Mouse (Mus musculus) liver, embryonic 16.5 days (tissue): Measurements from ENCODE around the gene Inpp4b. TPM values are rescaled to one million over a fixed set of nuclear protein-coding genes. Genes with fewer than 3 reads are reported as not detected.

Experiments
- ATAC-seq: fragments of 200-750 bp; cut with Nextera tagmentation; 2 replicates; pipeline ENCODE4 v1.8.0; 2017; ENCODE audit warnings: low read depth, mild to moderate bottlenecking, moderate number of reproducible peaks, moderate library complexity
- H3K27ac ChIP-seq: fragments of 300-500 bp; sonication (generic); 2 replicates; pipeline ENCODE4 v1.5.1; 2014; ENCODE audit warnings: mild to moderate bottlenecking, low read length
- H3K27me3 ChIP-seq: fragments of 300-500 bp; sonication (generic); 2 replicates; pipeline ENCODE4 v1.6.1; 2014; ENCODE audit warnings: low read depth, low read length, mixed read lengths; ENCODE audit not compliant: control insufficient read depth, insufficient read depth
- H3K36me3 ChIP-seq: fragments of 300-500 bp; sonication (generic); 2 replicates; pipeline ENCODE4 v1.6.1; 2014; ENCODE audit warnings: mild to moderate bottlenecking; ENCODE audit not compliant: control insufficient read depth, insufficient read depth
- H3K4me1 ChIP-seq: fragments of 300-500 bp; sonication (generic); 2 replicates; pipeline ENCODE4 v1.6.1; 2014; ENCODE audit warnings: low read depth, low read length, mixed read lengths; ENCODE audit not compliant: control insufficient read depth
- H3K4me2 ChIP-seq: fragments of 300-500 bp; sonication (generic); 2 replicates; pipeline ENCODE4 v1.6.1; 2014; ENCODE audit warnings: low read depth, low read length, mixed read lengths
- H3K4me3 ChIP-seq: fragments of 300-500 bp; sonication (generic); 2 replicates; pipeline ENCODE4 v1.5.1; 2014; ENCODE audit warnings: low read depth, mild to moderate bottlenecking, low read length
- H3K9ac ChIP-seq: fragments of 300-500 bp; sonication (generic); 2 replicates; pipeline ENCODE4 v1.6.1; 2014; ENCODE audit warnings: low read depth, low read length
- H3K9me3 ChIP-seq: fragments of 300-500 bp; sonication (generic); replicated peaks from 2 replicates; pipeline ENCODE4 v1.6.1; 2016; ENCODE audit warnings: low read length; ENCODE audit not compliant: control insufficient read depth
- WGBS: fragments of 180-500 bp; shearing (Covaris S2); extraction: QIAGEN DNeasy Blood & Tissue Kit; methylation state at CpG from one replicate; pipeline ENCODE4 v1.1.7; 2014; ENCODE audit not compliant: insufficient replicate concordance; 5-methylcytosine and 5-hydroxymethylcytosine counted together
- polyA plus RNA-seq: library from polyadenylated mRNA; unstranded; fragments of >200 nt; fragmentation: Nextera tagmentation; extraction: Ambion mirVana; gene quantifications from 2 replicates; pipeline ENCODE4 v1.2.1, GENCODE M21; 2015

The Inpp4b gene
- polyA plus RNA-seq, 1 experiment from 2014 or later, result 1.5 TPM

GRCm38 (mm10) chr8:81824975-81825374 lies 482.6 kb downstream of the Inpp4b start:
- Histone ChIP-seq H3K9me3 (no peaks in the 10 kb centered on the region), H3K4me2 (no peak overlapping the region), H3K36me3 (no peaks in the 10 kb centered on the region), H3K4me1 (no peaks in the 10 kb centered on the region), H3K27ac (no peak overlapping the region), H3K27me3 (no peaks in the 10 kb centered on the region), H3K9ac (no peak overlapping the region), H3K4me3 (no peak overlapping the region)
- ATAC-seq, result no peak
- WGBS, result 49% methylated on average over 2 of the region's 2 CpGs

DNA sequence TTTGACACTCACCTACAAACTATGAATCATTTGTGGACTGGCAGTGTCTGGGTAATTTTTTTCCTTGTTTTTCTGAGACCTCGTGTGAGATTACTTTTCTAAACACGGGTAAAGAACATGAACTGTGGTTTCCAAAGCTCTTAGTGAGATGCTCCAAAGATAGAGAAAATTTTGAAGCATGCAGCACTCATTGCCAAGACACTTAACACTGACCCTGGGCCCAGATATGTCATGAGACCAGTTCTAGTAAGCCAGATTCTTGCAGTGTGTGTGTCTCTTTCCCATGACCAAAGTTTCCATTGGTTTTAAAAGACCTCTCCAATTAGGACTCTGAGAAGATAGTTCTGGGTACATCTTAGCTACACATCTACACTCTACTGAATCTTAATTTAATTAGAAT lies 484.1 kb downstream of the Inpp4b start:
- no peak overlapping the region for H3K4me2 ChIP-seq
- no peak overlapping the region for H3K27ac ChIP-seq
- H3K4me1 ChIP-seq, result no peaks in the 10 kb centered on the region
- H3K4me3 ChIP-seq, result no peak overlapping the region
- H3K9ac ChIP-seq, result no peak overlapping the region
- WGBS, result 45% methylated on average over 2 of the region's 2 CpGs
- H3K36me3 ChIP-seq, result no peaks in the 10 kb centered on the region
- H3K9me3 ChIP-seq, result no peaks in the 10 kb centered on the region
- no peaks in the 10 kb centered on the region for H3K27me3 ChIP-seq
- ATAC-seq, result no peak

- no peak for ATAC-seq
- no peaks in the 10 kb centered on the region for H3K9me3 ChIP-seq
- H3K9ac ChIP-seq, result no peak overlapping the region
- H3K4me2 ChIP-seq, result no peak overlapping the region
- no peak overlapping the region for H3K27ac ChIP-seq
- H3K36me3 ChIP-seq, result no peaks in the 10 kb centered on the region
- WGBS, result 56% methylated on average over 2 of the region's 2 CpGs
- no peaks in the 10 kb centered on the region for H3K4me1 ChIP-seq
- H3K4me3 ChIP-seq, result no peak overlapping the region
- H3K27me3 ChIP-seq, result no peaks in the 10 kb centered on the region
Measured at GRCm38 (mm10) chr8:81827306-81827913, 485.1 kb downstream of the Inpp4b start.

GRCm38 (mm10) chr8:81831430-81831829 lies 489.1 kb downstream of the Inpp4b start:
- Histone ChIP-seq H3K9me3 (no peaks in the 10 kb centered on the region), H3K36me3 (no peaks in the 10 kb centered on the region), H3K27me3 (no peaks in the 10 kb centered on the region), H3K27ac (no peak overlapping the region), H3K4me3 (no peak overlapping the region), H3K4me1 (no peaks in the 10 kb centered on the region), H3K4me2 (no peak overlapping the region), H3K9ac (no peak overlapping the region)
- no peak for ATAC-seq

GRCm38 (mm10) chr8:81833852-81834251 lies 491.5 kb downstream of the Inpp4b start:
- Histone ChIP-seq H3K9ac (no peak overlapping the region), H3K4me2 (no peak overlapping the region), H3K27ac (no peak overlapping the region), H3K4me3 (no peak overlapping the region), H3K9me3 (no peaks in the 10 kb centered on the region), H3K36me3 (no peaks in the 10 kb centered on the region), H3K4me1 (no peaks in the 10 kb centered on the region), H3K27me3 (no peaks in the 10 kb centered on the region)
- no peak for ATAC-seq

DNA sequence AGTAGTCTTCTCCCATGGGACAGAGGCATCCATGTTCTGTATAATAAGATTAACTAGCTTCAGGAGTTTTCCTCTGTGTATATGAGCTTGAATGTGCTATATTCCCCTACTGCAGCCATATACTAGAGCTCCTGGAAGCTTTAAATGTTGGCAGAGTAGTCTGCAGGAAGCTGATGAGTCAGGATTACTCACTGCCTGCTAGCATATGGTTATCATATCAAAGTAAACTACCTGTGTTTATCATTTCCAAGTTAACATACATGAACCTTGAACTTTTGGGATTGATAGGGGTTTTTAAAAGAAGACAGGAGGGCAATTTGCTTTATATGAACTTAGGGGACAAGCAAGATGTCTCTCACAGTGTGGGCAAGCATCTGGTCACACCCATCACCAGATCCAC lies 498.2 kb downstream of the Inpp4b start:
- Histone ChIP-seq H3K4me3 (no peak overlapping the region), H3K4me1 (no peaks in the 10 kb centered on the region), H3K27me3 (no peaks in the 10 kb centered on the region), H3K4me2 (no peak overlapping the region), H3K9me3 (no peaks in the 10 kb centered on the region), H3K9ac (no peak overlapping the region), H3K27ac (no peak overlapping the region), H3K36me3 (no peaks in the 10 kb centered on the region)
- ATAC-seq, result no peak

GRCm38 (mm10) chr8:81844104-81844982 lies 502.0 kb downstream of the Inpp4b start:
- H3K9me3 ChIP-seq, result no peaks in the 10 kb centered on the region
- H3K4me1 ChIP-seq, result no peaks in the 10 kb centered on the region
- H3K9ac ChIP-seq, result no peak overlapping the region
- no peaks in the 10 kb centered on the region for H3K27me3 ChIP-seq
- no peak for ATAC-seq
- no peak overlapping the region for H3K4me2 ChIP-seq
- H3K27ac ChIP-seq, result no peak overlapping the region
- no peaks in the 10 kb centered on the region for H3K36me3 ChIP-seq
- no peak overlapping the region for H3K4me3 ChIP-seq
- 66% methylated on average over 10 of the region's 10 CpGs for WGBS

DNA sequence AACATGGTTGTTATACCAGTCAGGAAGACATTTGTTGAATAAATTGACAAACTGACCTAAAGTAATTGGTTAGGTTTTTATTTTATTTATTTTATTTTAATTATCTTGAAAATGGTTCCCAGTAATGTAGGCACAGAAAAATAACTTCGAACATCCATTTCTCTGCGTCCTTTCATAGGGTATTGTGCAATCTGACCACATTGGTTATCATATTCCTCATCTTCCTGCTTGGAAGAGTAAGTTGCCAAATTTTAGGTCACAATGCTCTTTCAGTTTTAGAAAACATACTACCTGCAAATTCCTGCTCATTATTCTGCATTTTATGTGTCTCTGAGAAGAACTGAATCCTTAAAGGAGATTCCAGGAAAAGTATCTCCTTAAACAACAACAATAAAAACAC lies 505.6 kb downstream of the Inpp4b start:
- Histone ChIP-seq H3K4me2 (no peak overlapping the region), H3K4me1 (no peaks in the 10 kb centered on the region), H3K4me3 (no peak overlapping the region), H3K27me3 (no peaks in the 10 kb centered on the region), H3K9ac (no peak overlapping the region), H3K27ac (no peak overlapping the region), H3K9me3 (no peaks in the 10 kb centered on the region), H3K36me3 (no peaks in the 10 kb centered on the region)
- no peak for ATAC-seq
- 55% methylated on average over 2 of the region's 2 CpGs for WGBS

DNA sequence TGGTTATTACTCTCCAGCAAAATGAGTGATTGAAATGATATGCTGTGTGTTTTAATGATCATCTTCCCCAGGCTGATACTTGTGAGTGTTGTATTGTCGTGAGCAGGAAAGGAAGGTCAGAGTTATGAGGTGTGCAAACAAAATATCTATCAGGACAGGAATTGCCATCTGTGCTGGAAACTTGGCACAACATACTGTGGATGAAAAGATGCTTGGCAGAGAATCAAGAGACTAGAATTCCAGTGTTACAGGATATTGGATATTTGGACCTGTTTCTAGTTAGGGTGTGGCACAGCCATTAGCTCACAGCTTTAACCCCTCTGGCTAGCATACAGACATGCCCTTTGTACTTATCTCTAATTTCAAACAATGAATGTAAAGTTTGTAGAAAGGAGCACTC lies 507.6 kb downstream of the Inpp4b start:
- H3K27me3 ChIP-seq, result no peaks in the 10 kb centered on the region
- no peak overlapping the region for H3K9ac ChIP-seq
- H3K36me3 ChIP-seq, result no peaks in the 10 kb centered on the region
- H3K9me3 ChIP-seq, result no peaks in the 10 kb centered on the region
- H3K4me2 ChIP-seq, result no peak overlapping the region
- WGBS, result 56% methylated on average over 1 of the region's 1 CpGs
- H3K4me3 ChIP-seq, result no peak overlapping the region
- ATAC-seq, result no peak
- H3K27ac ChIP-seq, result no peak overlapping the region
- H3K4me1 ChIP-seq, result no peaks in the 10 kb centered on the region
